Mouse (Mus musculus): ENCODE measurements at regions not wholly inside any gene's neighbourhood (a gene's known extent, or its start where the extent isn't known, plus 50 kb on each side); places are given as distances from the start of the nearest gene placed in this dataset.

DNA sequence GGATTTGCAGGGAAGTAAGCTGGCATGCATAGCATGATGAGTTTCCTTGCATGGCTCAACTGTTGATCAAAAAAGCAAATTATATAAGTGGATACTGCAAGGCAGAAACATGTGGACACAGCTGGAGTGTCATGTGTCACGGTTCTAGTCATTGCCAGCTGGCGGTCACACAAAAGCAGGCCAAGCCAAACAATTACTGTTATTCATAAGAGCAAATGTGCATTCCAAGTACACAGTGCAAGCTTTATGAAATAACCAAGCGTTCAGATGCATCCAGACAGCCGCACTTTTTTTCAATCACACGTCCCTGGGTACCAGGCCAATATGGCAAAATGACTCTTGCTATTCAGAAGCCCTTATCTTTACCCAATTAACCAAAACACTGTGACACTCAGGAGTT, 119.6 kb upstream of the Meis1 start:
- no peak for TF ChIP-seq POLR2A (IDR thresholded peaks at IDR 0.05; ENCODE audit: low read depth, low read length)
- TF ChIP-seq CTCF (IDR thresholded peaks at IDR 0.05; ENCODE audit: borderline replicate concordance, insufficient read depth, low read length), result no peak

Data from embryonic fibroblast, embryonic 13.5 days (primary cell).